Mouse (Mus musculus) kidney, postnatal 14 days (tissue): ENCODE data around the gene Cdkl3.

Experiments
- DNase-seq: peaks from one replicate; pipeline ENCODE4 v3.0.0; 2022; ENCODE audit warnings: mixed read lengths

Gene Cdkl3

DNA sequence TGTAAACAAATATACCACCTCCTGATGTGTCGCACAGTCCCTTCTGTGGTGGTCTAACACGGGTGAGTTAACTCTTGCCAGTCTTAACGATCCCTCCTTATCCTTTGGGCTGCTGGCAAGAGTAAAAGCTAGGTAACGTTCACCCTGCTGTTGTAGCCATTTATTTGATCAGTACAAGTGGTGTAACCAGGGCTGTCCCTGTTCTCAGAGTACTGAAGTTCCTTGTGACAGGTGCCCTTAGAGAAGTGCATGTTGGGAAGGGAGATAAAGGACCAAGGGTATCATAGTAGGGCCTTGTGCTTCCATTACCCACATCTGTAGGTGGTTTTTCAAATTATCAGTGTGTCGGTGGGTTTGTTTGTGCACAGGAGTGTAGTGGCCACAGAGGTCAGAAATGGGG, 123.7 kb downstream of the Cdkl3 start:
- DNase-seq: no peak

- DNase-seq: no peak
Measured at GRCm38 (mm10) chr11:52128316-52129061, 124.5 kb downstream of the Cdkl3 start.

DNA sequence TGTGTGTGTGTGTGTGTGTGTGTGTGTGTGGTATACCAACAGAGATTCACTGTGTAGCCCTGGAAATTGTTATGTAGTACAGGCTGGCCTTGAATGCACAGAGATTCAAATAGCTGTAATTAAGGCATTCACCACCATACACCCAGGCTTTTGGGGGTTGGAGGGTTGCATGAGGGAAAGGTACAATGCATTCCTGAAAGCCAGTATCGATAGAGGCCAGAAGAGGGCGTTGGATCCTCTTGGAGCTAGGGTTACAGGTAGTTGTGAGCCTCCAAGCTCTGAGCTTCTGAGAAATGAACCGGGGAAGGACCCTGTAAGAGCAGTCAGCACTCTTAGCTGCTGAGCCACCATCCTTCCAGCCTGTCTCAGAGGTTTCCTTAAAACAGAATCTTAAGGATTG, 125.2 kb downstream of the Cdkl3 start:
- DNase-seq: no peak

DNA sequence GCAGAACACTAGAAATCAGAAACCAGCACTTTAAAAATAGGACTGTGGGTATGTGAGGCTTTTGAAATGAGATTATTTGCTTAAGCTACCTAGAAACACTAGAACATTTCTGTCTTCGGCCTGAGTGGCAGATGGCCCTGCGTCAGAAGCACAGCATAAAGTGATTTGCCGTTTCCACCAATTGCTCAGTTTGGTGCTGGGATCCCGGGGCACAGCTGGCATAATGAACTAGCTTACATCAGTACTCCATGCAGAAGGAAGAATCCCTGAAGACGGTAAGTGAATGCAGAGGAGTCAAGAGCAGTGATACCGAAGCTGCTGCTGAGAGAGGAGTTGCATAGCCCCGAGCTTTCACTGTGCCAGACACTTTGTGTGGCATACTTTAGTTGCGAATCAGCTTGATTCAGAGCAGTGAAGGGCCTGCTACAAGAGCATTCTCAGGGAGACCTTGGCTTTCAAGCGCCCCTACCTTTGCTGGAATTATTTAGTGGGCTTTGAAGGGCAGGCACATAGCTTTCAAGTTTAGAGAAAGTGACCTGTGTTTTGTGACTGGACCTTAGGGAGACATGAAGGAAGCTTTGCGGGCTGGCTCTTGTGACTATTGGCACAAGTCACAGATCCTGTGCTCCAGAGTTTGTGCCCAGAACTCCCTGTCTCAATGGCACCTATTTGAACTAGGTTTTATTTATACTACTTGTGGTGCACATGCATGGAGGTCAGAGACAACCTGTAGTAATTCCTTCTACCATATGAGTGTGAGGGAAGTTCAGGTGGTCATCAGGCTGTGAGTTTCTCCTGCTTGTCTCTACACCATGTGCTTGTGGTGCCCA, 125.8 kb downstream of the Cdkl3 start:
- no peak for DNase-seq

GRCm38 (mm10) chr11:52130451-52131068, 126.5 kb downstream of the Cdkl3 start:
- DNase-seq: no peak
